Mouse (Mus musculus): ENCODE data around the gene Dnmt3a. TPM values are rescaled to one million over a fixed set of nuclear protein-coding genes. Genes with fewer than 3 reads are reported as not detected.

The Dnmt3a gene
- total and polyA plus RNA-seq, 2 experiments from 2014 or later: 31.7 to 76.0 TPM

DNA sequence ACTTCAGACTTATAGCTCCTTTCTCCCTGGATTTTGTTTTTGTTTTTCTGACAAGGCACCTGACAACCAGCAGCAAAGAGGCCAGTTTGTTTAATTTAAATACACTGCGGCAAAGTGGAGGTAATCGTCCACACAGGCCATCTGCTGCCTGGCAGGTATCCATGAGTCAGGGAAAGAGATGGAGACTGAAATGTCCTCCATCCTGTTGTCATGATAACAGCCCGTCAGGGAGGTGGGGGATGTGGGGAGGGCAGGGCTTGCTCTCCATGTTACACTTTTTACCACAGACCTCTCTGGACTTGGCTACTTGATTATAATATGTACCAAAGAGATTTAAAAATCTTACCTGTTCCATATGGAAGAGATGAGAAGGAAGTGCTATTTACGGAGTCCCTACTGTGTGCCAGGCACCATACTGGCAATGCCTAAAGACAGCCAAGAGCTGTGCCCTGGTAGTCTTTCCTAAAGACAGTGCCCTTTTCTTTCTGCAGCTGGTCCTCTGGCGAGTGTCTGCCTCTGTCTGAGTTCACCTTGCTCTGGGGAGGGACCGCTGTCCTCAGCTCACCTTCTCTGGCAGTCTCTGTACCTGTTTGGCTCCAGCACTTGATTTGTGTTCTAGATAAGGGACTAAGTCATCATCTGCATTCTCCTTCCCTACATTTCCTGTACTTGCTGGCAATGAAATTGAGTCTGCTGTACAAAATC lies 44.1 kb upstream of the Dnmt3a start:
- WGBS: 69% methylated on average over 6 of the region's 6 CpGs
- H3K36me3 ChIP-seq (replicated peaks; ENCODE audit: control insufficient read depth, insufficient read depth, low read length): no peaks in the 10 kb centered on the region
- no peak for ATAC-seq (ENCODE audit: insufficient read depth, low read depth)

DNA sequence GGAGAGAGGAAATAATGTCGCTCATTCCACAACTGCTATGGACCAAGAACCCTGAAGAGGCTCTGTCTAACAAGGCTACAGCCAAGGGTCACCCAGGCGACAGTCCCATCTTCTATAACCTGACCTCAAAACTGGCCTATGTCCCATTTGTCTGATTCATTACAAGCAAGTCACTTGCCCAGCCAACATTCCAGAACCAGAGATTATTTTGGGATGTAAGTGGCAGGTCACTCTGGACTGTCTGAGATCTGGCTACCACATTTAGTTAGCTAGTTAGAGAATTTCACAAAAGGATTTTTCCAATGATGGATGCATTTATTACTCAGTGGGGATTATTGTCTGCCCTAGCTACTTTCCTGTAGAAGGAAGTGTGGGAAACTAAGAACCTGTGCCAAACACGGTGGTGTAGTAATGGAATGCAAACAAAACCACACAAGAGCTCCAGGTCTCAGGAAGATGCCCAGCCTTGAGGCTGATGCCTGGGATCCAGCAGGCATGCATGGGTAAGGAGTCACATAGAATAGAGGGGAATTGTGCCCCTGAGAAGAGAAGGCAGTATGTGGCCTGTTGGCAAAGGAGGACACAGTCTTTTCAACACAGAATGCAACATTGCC lies 41.5 kb upstream of the Dnmt3a start:
- no peak for TF ChIP-seq CTCF (IDR thresholded peaks at IDR 0.05; ENCODE audit: low read depth)
- no peak for TF ChIP-seq EP300 (IDR thresholded peaks at IDR 0.05; ENCODE audit: low read depth)
- Histone ChIP-seq H3K4me1 (ENCODE audit: control insufficient read depth, insufficient read depth) (peaks cover 10% of the 10 kb centered on the region), H3K4me3 (ENCODE audit: low read depth, low read length) (no peak overlapping the region), H3K4me2 (ENCODE audit: low read depth, low read length) (no peak overlapping the region), H3K27ac (ENCODE audit: low read depth) (peak overlapping the region; percentile 11), H3K27me3 (ENCODE audit: control insufficient read depth, insufficient read depth, low read length) (no peaks in the 10 kb centered on the region), H3K9ac (replicated peaks; ENCODE audit: low read depth, low read length) (no peak overlapping the region), H3K36me3 (replicated peaks; ENCODE audit: control insufficient read depth, insufficient read depth, low read length) (no peaks in the 10 kb centered on the region), H3K9me3 (replicated peaks; ENCODE audit: control insufficient read depth, low read length) (no peaks in the 10 kb centered on the region)
- peak; percentile 44 for DNase-seq (ENCODE audit: low spot score)
- 31% methylated on average over 3 of the region's 3 CpGs for WGBS
- ATAC-seq (ENCODE audit: insufficient read depth, low read depth): peak; percentile 74

More for the DNA sequence above, 44.1 kb upstream of the Dnmt3a start:
- TF ChIP-seq CTCF (IDR thresholded peaks at IDR 0.05; ENCODE audit: low read depth) (no peak), EP300 (IDR thresholded peaks at IDR 0.05; ENCODE audit: low read depth) (no peak)
- no peak for DNase-seq (ENCODE audit: low spot score)
- no peak overlapping the region for H3K27ac ChIP-seq (ENCODE audit: low read depth)
- no peak overlapping the region for H3K4me3 ChIP-seq (ENCODE audit: low read depth, low read length)
- peaks cover 10% of the 10 kb centered on the region for H3K4me1 ChIP-seq (ENCODE audit: control insufficient read depth, insufficient read depth)
- H3K9ac ChIP-seq (replicated peaks; ENCODE audit: low read depth, low read length): no peak overlapping the region
- no peaks in the 10 kb centered on the region for H3K9me3 ChIP-seq (replicated peaks; ENCODE audit: control insufficient read depth, low read length)
- no peaks in the 10 kb centered on the region for H3K27me3 ChIP-seq (ENCODE audit: control insufficient read depth, insufficient read depth, low read length)
- H3K4me2 ChIP-seq (ENCODE audit: low read depth, low read length): no peak overlapping the region

DNA sequence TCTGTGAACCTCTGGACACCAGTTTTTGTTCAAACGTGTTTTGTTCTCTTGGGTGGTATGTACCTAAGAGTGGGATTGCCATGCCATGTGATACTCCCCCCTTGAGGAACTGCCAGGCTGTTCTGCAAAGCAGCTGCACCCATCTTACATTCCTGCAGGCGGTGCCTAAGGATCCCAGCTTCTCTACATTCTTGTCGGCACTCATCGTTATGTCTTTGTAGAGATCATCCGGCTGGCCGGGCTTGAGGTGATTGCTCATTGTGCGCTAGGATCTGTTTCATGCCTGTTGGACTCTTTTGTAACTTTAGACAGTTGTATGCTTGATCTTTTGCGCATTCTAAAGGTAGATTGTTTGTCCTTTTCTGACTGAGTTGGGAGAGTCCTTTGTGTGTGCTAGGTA lies 38.4 kb upstream of the Dnmt3a start:
- no peak for TF ChIP-seq CTCF (IDR thresholded peaks at IDR 0.05; ENCODE audit: low read depth)
- no peak for TF ChIP-seq EP300 (IDR thresholded peaks at IDR 0.05; ENCODE audit: low read depth)
- Histone ChIP-seq H3K36me3 (replicated peaks; ENCODE audit: control insufficient read depth, insufficient read depth, low read length) (no peaks in the 10 kb centered on the region), H3K27ac (ENCODE audit: low read depth) (no peak overlapping the region), H3K9ac (replicated peaks; ENCODE audit: low read depth, low read length) (no peak overlapping the region), H3K9me3 (replicated peaks; ENCODE audit: control insufficient read depth, low read length) (no peaks in the 10 kb centered on the region), H3K27me3 (ENCODE audit: control insufficient read depth, insufficient read depth, low read length) (no peaks in the 10 kb centered on the region), H3K4me1 (ENCODE audit: control insufficient read depth, insufficient read depth) (peaks cover 10% of the 10 kb centered on the region), H3K4me3 (ENCODE audit: low read depth, low read length) (no peak overlapping the region), H3K4me2 (ENCODE audit: low read depth, low read length) (no peak overlapping the region)
- WGBS: 64% methylated on average over 8 of the region's 8 CpGs
- DNase-seq (ENCODE audit: low spot score) (no peak), ATAC-seq (ENCODE audit: insufficient read depth, low read depth) (no peak)

DNA sequence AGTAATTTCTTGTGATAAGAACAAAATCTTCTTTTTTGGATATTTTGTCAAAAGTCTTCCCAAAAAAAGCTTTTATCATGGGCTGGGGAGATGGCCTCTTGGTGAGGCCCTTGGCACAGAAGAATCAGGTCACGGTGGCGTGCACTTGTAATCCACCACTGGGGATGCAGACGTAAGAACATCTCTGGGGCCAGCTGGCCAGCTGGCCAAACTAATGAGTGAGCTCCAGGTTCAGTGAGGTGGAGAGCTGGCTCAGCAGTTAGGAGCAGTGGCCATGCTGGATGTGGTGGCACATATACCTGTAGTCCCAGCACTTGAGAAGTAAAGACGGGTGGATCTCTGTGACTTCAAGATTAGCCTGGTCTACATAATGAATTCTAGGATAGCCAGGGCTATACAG lies 37.4 kb upstream of the Dnmt3a start:
- Histone ChIP-seq H3K9ac (replicated peaks; ENCODE audit: low read depth, low read length) (no peak overlapping the region), H3K4me2 (ENCODE audit: low read depth, low read length) (no peak overlapping the region), H3K27ac (ENCODE audit: low read depth) (no peak overlapping the region), H3K27me3 (ENCODE audit: control insufficient read depth, insufficient read depth, low read length) (no peaks in the 10 kb centered on the region), H3K4me3 (ENCODE audit: low read depth, low read length) (no peak overlapping the region), H3K4me1 (ENCODE audit: control insufficient read depth, insufficient read depth) (peaks cover 10% of the 10 kb centered on the region), H3K9me3 (replicated peaks; ENCODE audit: control insufficient read depth, low read length) (no peaks in the 10 kb centered on the region), H3K36me3 (replicated peaks; ENCODE audit: control insufficient read depth, insufficient read depth, low read length) (no peaks in the 10 kb centered on the region)
- no peak for ATAC-seq (ENCODE audit: insufficient read depth, low read depth)
- 97% methylated on average over 4 of the region's 4 CpGs for WGBS
- DNase-seq (ENCODE audit: low spot score): no peak
- no peak for TF ChIP-seq EP300 (IDR thresholded peaks at IDR 0.05; ENCODE audit: low read depth)
- no peak for TF ChIP-seq CTCF (IDR thresholded peaks at IDR 0.05; ENCODE audit: low read depth)

DNA sequence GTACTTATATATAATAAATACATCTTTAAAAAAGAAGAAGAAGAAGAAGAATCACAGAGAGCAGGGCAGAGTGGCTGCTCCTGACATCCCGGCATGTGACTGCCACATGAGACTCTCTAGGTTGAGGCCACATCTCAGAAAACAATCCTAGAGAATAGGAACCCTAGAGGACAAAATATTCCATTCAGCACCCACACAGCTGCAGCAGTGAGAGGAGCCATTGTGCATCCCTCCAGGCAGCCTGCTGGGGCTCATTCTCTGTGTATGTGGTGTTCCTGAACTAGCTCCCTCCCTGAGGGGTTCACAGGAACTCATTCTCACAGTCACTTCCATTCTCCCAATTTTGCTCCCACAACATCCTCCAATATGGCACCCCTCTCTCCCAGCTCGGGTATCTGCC lies 35.3 kb upstream of the Dnmt3a start:
- H3K9ac ChIP-seq (replicated peaks; ENCODE audit: low read depth, low read length): no peak overlapping the region
- no peak overlapping the region for H3K4me3 ChIP-seq (ENCODE audit: low read depth, low read length)
- WGBS: 81% methylated on average over 2 of the region's 2 CpGs
- no peak overlapping the region for H3K4me2 ChIP-seq (ENCODE audit: low read depth, low read length)
- ATAC-seq (ENCODE audit: insufficient read depth, low read depth) (no peak), DNase-seq (ENCODE audit: low spot score) (no peak)
- H3K9me3 ChIP-seq (replicated peaks; ENCODE audit: control insufficient read depth, low read length): no peaks in the 10 kb centered on the region
- H3K27ac ChIP-seq (ENCODE audit: low read depth): no peak overlapping the region
- H3K4me1 ChIP-seq (ENCODE audit: control insufficient read depth, insufficient read depth): no peaks in the 10 kb centered on the region
- no peaks in the 10 kb centered on the region for H3K36me3 ChIP-seq (replicated peaks; ENCODE audit: control insufficient read depth, insufficient read depth, low read length)
- no peaks in the 10 kb centered on the region for H3K27me3 ChIP-seq (ENCODE audit: control insufficient read depth, insufficient read depth, low read length)
- TF ChIP-seq CTCF (IDR thresholded peaks at IDR 0.05; ENCODE audit: low read depth): no peak
- no peak for TF ChIP-seq EP300 (IDR thresholded peaks at IDR 0.05; ENCODE audit: low read depth)
